Mouse (Mus musculus) megakaryocyte, embryonic 14.5 days (primary cell): Measurements from ENCODE around the gene Anpep.

ENCODE experiments used
- FLI1 ChIP-seq: IDR thresholded peaks from 2 replicates; pipeline ENCODE4 v1.6.1; 2012; ENCODE audit warnings: low read length, inconsistent platforms, mixed read lengths
- GATA1 ChIP-seq: IDR thresholded peaks from 3 replicates; pipeline ENCODE4 v1.6.1; 2012; ENCODE audit warnings: mixed read lengths, low read length, inconsistent platforms, borderline replicate concordance

- TF ChIP-seq GATA1 (no peak), FLI1 (no peak)
Observed at GRCm38 (mm10) chr7:79906914-79907313, 46.1 kb upstream of the Anpep start.
